Mouse (Mus musculus): ENCODE measurements at regions not wholly inside any gene's neighbourhood (a gene's known extent, or its start where the extent isn't known, plus 50 kb on each side); places are given as distances from the start of the nearest gene placed in this dataset.

DNA sequence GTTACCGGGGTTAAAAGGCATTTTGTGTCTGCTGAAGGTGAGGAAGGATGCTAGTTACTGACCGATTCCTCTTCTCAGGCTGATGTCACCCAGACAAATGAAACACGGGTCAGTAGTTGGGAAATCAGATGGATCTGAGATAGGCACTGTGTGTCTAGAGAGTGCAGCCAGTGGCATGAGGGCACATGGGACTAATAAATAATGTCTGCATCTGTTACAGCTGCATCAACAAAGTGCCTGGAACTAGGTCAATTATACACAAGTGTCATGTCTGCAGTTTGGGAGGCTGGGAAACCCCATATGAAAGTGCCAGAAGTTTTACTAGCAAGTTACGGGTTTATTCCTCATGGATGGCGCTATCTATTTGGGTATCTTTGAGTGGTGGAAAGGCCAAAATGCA lies 68.8 kb downstream of the Cxcl12 start:
- DNase-seq (ENCODE audit: low read depth, low spot score): no peak

GRCm38 (mm10) chr6:117241206-117241605 lies 72.9 kb downstream of the Cxcl12 start:
- DNase-seq (ENCODE audit: low read depth, low spot score): no peak

DNA sequence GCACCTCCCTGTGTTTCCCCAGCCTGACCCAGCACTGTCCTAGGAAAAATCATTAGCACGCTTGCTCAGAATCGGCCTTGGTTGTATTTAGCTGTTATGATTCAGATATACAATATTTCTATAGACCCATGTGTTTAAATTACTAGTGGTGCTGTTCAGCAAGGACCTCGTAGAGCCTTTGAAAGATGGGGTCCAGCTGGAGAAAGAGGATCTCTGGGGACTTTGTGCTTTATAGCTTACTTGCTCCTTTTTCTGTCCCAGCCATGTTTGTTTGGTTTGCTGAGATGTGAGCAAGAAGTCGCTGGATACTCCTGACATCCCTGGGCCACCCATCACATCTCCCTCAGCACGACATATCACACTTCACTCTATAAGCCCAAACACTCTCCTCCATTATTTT lies 77.1 kb downstream of the Cxcl12 start:
- no peak for DNase-seq (ENCODE audit: low read depth, low spot score)

- DNase-seq (ENCODE audit: low read depth, low spot score): no peak
These were observed 77.5 kb downstream of the Cxcl12 start for GRCm38 (mm10) chr6:117245849-117246248.

- DNase-seq (ENCODE audit: low read depth, low spot score): no peak
These were observed 81.0 kb downstream of the Cxcl12 start for GRCm38 (mm10) chr6:117249230-117249921.

GRCm38 (mm10) chr6:117250051-117250450 lies 81.7 kb downstream of the Cxcl12 start:
- no peak for DNase-seq (ENCODE audit: low read depth, low spot score)

DNA sequence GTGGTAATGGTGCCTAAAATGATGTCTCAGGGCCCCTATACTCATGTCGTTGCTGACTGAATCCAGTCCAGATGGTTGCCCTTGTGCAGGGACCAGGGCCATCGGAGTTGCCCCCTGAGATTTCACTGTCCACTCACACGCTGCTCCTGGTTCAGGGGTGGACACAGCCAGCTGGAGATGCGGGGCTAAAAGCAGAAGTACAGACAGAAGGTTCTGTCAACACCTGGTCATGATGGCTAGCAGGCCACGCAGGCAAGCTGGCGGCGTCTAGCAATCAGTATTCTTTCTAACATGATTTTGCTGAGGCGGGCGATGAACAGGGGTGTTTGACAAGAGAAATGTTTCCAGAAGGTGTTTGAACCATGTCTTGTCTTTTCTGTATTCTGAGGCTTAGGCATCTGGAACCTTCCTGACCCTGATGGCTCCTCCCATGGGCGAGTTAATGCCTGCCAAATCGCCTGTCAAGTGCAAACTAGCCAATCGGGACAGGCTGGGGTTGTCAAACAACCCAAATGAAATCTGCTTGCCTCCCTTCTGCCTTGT lies 83.1 kb downstream of the Cxcl12 start:
- DNase-seq (ENCODE audit: low read depth, low spot score): no peak

- DNase-seq (ENCODE audit: low read depth, low spot score): no peak
These were observed 84.0 kb downstream of the Cxcl12 start for GRCm38 (mm10) chr6:117252361-117252760.

DNA sequence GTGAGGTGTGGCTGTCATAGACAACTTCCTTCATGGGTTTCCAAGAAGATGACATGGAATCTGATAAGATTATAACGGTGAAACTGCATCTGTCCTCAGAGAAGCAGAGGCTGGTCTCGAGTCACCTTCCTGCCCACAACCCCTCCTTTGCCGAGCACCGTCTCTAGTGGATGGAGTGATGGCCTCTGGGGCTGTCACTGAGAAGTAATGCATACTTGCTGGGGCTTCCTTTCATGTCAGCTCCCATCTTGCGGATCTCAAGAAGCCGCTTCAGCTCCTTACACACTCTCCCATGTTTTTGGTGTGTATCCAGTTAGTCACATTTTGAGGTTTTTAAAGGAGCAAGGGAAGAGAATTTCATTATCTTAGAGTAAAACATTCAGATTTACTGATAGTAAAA lies 84.7 kb downstream of the Cxcl12 start:
- no peak for DNase-seq (ENCODE audit: low read depth, low spot score)

GRCm38 (mm10) chr6:117253586-117254330 lies 85.4 kb downstream of the Cxcl12 start:
- no peak for DNase-seq (ENCODE audit: low read depth, low spot score)

GRCm38 (mm10) chr6:117254620-117255228 lies 86.4 kb downstream of the Cxcl12 start:
- peak; percentile 33 for DNase-seq (ENCODE audit: low read depth, low spot score)

- no peak for DNase-seq (ENCODE audit: low read depth, low spot score)
These were observed 87.2 kb downstream of the Cxcl12 start for GRCm38 (mm10) chr6:117255399-117256098.

GRCm38 (mm10) chr6:117256099-117256471 lies 87.8 kb downstream of the Cxcl12 start:
- no peak for DNase-seq (ENCODE audit: low read depth, low spot score)

DNA sequence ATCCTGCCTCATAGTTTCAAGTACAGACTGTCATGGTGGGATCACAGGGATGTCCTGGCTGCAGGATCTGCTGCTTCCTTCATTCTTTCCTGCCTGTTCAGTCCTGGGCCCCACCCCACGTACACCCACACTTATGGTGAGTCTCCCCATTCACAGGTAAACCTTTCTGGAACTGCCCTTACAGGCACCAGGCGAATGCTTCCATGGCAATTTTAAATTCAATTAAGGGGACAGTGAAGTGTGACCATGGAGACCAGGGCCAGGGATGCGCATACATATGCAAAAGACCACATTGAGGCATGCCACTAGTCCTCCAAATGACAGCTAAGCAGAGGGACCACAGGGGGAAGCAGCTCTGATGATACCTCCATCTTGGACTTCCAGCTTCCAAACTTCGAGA lies 89.3 kb downstream of the Cxcl12 start:
- no peak for DNase-seq (ENCODE audit: low read depth, low spot score)

- no peak for DNase-seq (ENCODE audit: low read depth, low spot score)
These were observed 99.6 kb downstream of the Cxcl12 start for GRCm38 (mm10) chr6:117267906-117268305.

GRCm38 (mm10) chr6:117268376-117268775 lies 100.0 kb downstream of the Cxcl12 start:
- no peak for DNase-seq (ENCODE audit: low read depth, low spot score)

GRCm38 (mm10) chr6:117270261-117270660 lies 101.9 kb downstream of the Cxcl12 start:
- DNase-seq (ENCODE audit: low read depth, low spot score): no peak

DNA sequence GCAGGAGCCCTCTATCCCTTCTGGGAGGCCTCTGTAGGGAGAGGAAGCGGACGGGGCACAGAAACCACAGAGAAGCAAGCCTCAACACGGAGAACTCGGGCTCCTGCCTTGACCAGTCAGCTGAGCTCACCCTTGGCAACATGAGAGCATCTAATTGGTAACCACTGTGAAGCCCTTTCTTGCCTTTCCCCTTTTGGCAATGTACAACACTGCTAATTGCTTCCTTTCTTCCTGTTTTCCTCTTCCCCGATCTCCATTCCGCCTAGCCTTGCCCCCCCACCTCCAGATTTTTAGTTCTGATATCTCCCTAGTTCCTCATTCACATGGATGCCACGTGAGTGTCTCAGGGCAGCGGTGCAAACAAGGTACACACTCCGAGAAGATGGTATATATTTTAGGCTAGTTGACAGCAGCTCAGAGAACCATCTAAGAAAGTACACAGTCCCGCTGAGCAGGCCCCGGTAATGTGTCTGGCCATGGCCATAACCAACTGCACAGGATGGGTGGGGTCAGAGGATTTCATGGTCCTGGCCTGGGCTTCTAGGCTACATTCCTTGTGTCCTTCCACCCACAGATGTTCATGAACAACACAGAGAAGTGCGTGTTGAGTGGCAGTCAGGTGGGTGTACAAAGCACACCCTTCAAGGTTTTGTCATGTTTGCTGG lies 103.4 kb downstream of the Cxcl12 start:
- DNase-seq (ENCODE audit: low read depth, low spot score): no peak

GRCm38 (mm10) chr6:117272227-117272955 lies 104.1 kb downstream of the Cxcl12 start:
- DNase-seq (ENCODE audit: low read depth, low spot score): no peak

DNA sequence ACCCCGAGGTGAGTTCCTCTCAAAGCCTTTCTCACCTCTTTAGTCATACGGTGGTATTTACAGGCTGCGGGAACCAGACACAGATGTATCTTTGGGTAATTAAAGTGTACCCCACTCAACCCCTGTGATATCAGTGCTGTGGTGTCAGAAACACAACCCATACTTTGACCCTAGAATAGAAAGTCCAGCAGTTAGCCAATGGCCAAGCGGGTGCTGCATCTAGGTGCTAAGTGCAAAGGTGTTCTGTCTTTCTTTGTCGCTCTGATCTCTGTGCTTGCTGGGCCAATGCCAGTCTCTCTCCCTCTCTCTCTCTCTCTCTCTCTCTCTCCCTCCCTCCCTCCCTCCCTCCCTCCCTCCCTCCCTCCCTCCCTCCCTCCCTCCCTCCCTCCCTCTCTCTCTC lies 107.6 kb downstream of the Cxcl12 start:
- no peak for DNase-seq (ENCODE audit: low read depth, low spot score)

DNA sequence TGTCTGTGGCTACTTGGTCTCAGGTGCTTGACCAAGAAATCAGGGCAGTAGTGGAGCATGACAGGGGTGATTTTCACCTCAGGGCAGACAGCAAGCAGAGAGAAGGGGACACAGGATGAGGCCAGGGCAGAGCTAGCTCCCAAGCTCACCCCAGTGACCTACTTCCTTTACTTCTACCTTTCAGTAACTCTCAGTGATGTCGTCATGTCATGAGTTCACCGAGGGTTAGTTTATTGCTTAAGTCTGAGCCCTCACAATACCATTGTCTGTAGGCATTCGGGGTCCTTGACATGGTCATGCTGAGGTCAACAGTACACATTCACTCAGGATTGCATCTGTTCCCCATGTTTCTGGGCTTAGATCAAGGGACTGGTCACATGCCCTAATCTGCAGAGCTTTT lies 108.5 kb downstream of the Cxcl12 start:
- DNase-seq (ENCODE audit: low read depth, low spot score): no peak

All from retina, postnatal 7 days (tissue).